Mouse (Mus musculus): ENCODE measurements around the gene Msi2. TPM values are rescaled to one million over a fixed set of nuclear protein-coding genes. Genes with fewer than 3 reads are reported as not detected.

Gene Msi2
- total and polyA plus RNA-seq, 2 experiments from 2014 or later = 26.9 to 133 TPM

DNA sequence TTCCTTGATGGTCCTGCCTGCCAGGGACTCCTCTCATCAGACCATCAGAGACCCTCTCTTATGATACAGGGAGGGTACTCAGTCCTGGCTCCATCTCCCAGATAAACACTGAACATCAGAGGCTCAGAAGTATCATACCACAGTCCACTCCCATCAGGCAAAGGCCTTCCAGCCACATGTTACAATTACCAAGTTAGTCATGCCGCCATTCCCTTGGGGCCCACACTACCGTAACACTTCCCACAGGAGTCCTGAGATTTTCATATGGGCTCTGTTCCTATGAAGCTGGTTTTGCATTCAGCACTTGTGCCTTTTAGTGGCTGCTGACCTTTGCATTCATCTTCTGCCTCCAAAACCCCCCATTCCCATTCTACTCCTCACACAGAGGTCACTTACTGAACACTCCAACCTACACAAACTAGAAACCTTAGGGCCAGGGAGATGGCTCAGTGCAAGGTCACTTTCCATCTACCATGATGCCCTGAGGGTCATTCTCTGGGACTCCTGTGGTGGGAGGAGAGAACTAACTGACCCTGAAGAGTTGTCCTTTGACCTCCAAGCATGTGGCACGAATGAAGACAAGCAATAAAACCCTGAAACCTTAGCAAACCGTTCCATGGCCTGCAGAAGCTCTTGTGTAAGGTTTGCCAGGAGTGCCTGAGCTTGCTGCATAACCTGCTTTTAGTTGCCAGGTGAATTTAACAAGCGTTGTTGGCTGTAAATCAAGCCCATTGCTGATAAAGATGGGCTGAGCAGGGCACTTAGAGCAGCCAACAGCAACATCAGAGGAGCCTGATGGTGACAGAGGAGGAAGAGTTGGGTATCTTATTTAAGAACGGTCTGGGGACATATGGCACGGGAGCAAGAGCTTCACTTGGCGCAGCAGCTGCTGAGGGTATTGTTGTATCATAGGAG lies 323.0 kb downstream of the Msi2 start:
- no peak for TF ChIP-seq CTCF (IDR thresholded peaks at IDR 0.05)
- Histone ChIP-seq H3K4me3 (ENCODE audit: low read depth, low read length) (no peak overlapping the region), H3K36me3 (ENCODE audit: insufficient read depth, low read length) (no peaks in the 10 kb centered on the region), H3K27me3 (ENCODE audit: insufficient read depth, low read length) (no peaks in the 10 kb centered on the region), H3K9ac (replicated peaks; ENCODE audit: low read length, poor library complexity, severe bottlenecking) (no peak overlapping the region), H3K4me1 (ENCODE audit: insufficient read depth, low read length) (no peaks in the 10 kb centered on the region), H3K27ac (ENCODE audit: low read depth, low read length) (peak overlapping the region; percentile 55), H3K4me2 (ENCODE audit: low read depth, low read length, poor library complexity, severe bottlenecking) (no peak overlapping the region), H3K9me3 (ENCODE audit: low read length) (no peaks in the 10 kb centered on the region)
- ATAC-seq (ENCODE audit: low FRiP score) (no peak), DNase-seq (ENCODE audit: low spot score) (no peak)
- WGBS = 66% methylated on average over 8 of the region's 8 CpGs

- H3K9ac ChIP-seq (replicated peaks; ENCODE audit: low read length, poor library complexity, severe bottlenecking) = no peak overlapping the region
- H3K27ac ChIP-seq (ENCODE audit: low read depth, low read length) = peak overlapping the region; percentile 55; the same call in 1 of the 2 replicates
- no peaks in the 10 kb centered on the region for H3K27me3 ChIP-seq (ENCODE audit: insufficient read depth, low read length)
- 58% methylated on average over 19 of the region's 19 CpGs for WGBS
- no peak for ATAC-seq (ENCODE audit: low FRiP score)
- no peaks in the 10 kb centered on the region for H3K9me3 ChIP-seq (ENCODE audit: low read length)
- H3K36me3 ChIP-seq (ENCODE audit: insufficient read depth, low read length) = no peaks in the 10 kb centered on the region
- no peak overlapping the region for H3K4me2 ChIP-seq (ENCODE audit: low read depth, low read length, poor library complexity, severe bottlenecking)
- no peak for DNase-seq (ENCODE audit: low spot score)
- no peaks in the 10 kb centered on the region for H3K4me1 ChIP-seq (ENCODE audit: insufficient read depth, low read length)
- no peak for TF ChIP-seq CTCF (IDR thresholded peaks at IDR 0.05)
- H3K4me3 ChIP-seq (ENCODE audit: low read depth, low read length) = no peak overlapping the region
These were observed 323.8 kb downstream of the Msi2 start for GRCm38 (mm10) chr11:88394341-88395075.

DNA sequence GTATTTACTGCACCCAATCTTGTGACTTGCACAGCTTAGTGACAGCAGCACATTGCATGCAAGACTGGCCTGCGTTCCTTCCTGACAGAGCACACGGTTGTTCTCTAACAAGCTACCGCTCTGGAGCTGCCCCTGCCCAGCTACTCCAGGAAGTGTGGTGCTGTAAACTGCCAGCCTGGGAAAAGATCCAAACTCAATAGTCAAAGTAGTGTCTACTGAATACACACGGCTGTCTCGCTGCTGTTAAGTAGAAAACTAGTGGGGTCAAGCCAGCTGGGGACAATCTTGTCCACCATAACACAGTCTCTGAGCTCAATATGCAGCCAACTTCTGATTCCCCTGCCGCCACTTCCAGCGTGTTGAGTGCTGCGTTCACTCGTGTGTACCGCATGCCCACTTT lies 325.6 kb downstream of the Msi2 start:
- 82% methylated on average over 10 of the region's 10 CpGs for WGBS
- TF ChIP-seq CTCF (IDR thresholded peaks at IDR 0.05) = no peak
- ATAC-seq (ENCODE audit: low FRiP score) = no peak

DNA sequence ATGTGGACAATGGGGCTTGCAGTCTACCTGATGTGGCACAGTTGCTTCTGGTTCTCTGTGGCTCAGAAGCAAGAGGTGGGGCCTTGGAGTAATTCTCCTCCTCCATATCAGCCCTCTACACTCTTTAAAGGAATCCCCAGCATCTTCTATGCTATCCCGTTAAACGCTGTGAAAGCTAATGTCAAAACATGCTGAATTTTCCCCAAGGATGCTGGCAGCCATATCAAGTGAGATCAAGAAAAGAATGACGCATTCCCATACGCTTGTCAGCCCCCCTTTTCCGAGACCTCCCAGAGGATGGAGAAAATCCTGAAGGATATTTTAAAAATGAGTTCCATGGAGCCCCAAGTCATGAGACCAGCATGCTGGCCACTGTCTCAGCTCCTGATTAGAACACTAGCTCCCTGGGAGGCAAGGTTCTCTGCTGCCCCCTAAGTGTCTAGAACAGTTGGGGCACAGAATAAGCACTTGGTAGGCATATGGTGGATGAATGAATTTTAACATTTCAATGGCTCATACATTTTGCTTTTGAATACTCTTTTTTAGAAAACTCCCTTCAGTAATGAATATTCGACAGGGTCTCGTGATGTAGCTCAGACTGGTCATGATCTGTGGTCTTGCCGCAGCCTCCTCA lies 327.0 kb downstream of the Msi2 start:
- Histone ChIP-seq H3K4me2 (ENCODE audit: low read depth, low read length, poor library complexity, severe bottlenecking) (no peak overlapping the region), H3K9ac (replicated peaks; ENCODE audit: low read length, poor library complexity, severe bottlenecking) (no peak overlapping the region), H3K27me3 (ENCODE audit: insufficient read depth, low read length) (no peaks in the 10 kb centered on the region), H3K4me3 (ENCODE audit: low read depth, low read length) (no peak overlapping the region), H3K4me1 (ENCODE audit: insufficient read depth, low read length) (no peaks in the 10 kb centered on the region), H3K27ac (ENCODE audit: low read depth, low read length) (no peak overlapping the region), H3K36me3 (ENCODE audit: insufficient read depth, low read length) (no peaks in the 10 kb centered on the region), H3K9me3 (ENCODE audit: low read length) (no peaks in the 10 kb centered on the region)
- DNase-seq (ENCODE audit: low spot score) = no peak
- WGBS = 61% methylated on average over 8 of the region's 8 CpGs
- no peak for ATAC-seq (ENCODE audit: low FRiP score)
- peak; percentile 42 for TF ChIP-seq CTCF (IDR thresholded peaks at IDR 0.05)

More for the DNA sequence above, 325.6 kb downstream of the Msi2 start:
- Histone ChIP-seq H3K36me3 (ENCODE audit: insufficient read depth, low read length) (no peaks in the 10 kb centered on the region), H3K27ac (ENCODE audit: low read depth, low read length) (no peak overlapping the region), H3K4me2 (ENCODE audit: low read depth, low read length, poor library complexity, severe bottlenecking) (no peak overlapping the region), H3K9me3 (ENCODE audit: low read length) (no peaks in the 10 kb centered on the region), H3K9ac (replicated peaks; ENCODE audit: low read length, poor library complexity, severe bottlenecking) (no peak overlapping the region), H3K4me1 (ENCODE audit: insufficient read depth, low read length) (no peaks in the 10 kb centered on the region), H3K4me3 (ENCODE audit: low read depth, low read length) (no peak overlapping the region), H3K27me3 (ENCODE audit: insufficient read depth, low read length) (no peaks in the 10 kb centered on the region)
- DNase-seq (ENCODE audit: low spot score) = peak; percentile 75

GRCm38 (mm10) chr11:88389530-88389929 lies 328.8 kb downstream of the Msi2 start:
- H3K4me3 ChIP-seq (ENCODE audit: low read depth, low read length) = no peak overlapping the region
- ATAC-seq (ENCODE audit: low FRiP score) (no peak), DNase-seq (ENCODE audit: low spot score) (no peak)
- H3K4me2 ChIP-seq (ENCODE audit: low read depth, low read length, poor library complexity, severe bottlenecking) = no peak overlapping the region
- no peak overlapping the region for H3K27ac ChIP-seq (ENCODE audit: low read depth, low read length)
- H3K27me3 ChIP-seq (ENCODE audit: insufficient read depth, low read length) = no peaks in the 10 kb centered on the region
- 68% methylated on average over 6 of the region's 6 CpGs for WGBS
- no peaks in the 10 kb centered on the region for H3K36me3 ChIP-seq (ENCODE audit: insufficient read depth, low read length)
- H3K9ac ChIP-seq (replicated peaks; ENCODE audit: low read length, poor library complexity, severe bottlenecking) = no peak overlapping the region
- no peak for TF ChIP-seq CTCF (IDR thresholded peaks at IDR 0.05)
- no peaks in the 10 kb centered on the region for H3K9me3 ChIP-seq (ENCODE audit: low read length)
- no peaks in the 10 kb centered on the region for H3K4me1 ChIP-seq (ENCODE audit: insufficient read depth, low read length)
